Mouse (Mus musculus) thymus, adult 2 months (tissue): Measurements from ENCODE around the gene Runx2.

Experiments used
- CTCF ChIP-seq: fragments of 200-500 bp; IDR thresholded peaks from 2 replicates; pipeline ENCODE4 v1.5.1; 2012; ENCODE audit warnings: mild to moderate bottlenecking, control low read depth, low read length, moderate library complexity, borderline replicate concordance; ENCODE audit not compliant: control insufficient read depth, poor library complexity, insufficient read depth; ENCODE audit errors: extremely low read depth
- POLR2A ChIP-seq: fragments of 200-500 bp; IDR thresholded peaks from 2 replicates; pipeline ENCODE4 v1.6.1; 2012; ENCODE audit warnings: mild to moderate bottlenecking, low read length, control low read depth, moderate library complexity; ENCODE audit not compliant: control insufficient read depth, poor library complexity, insufficient read depth; ENCODE audit errors: extremely low read depth

GRCm38 (mm10) chr17:44618175-44618574 lies 196.4 kb downstream of the Runx2 start:
- TF ChIP-seq CTCF (no peak), POLR2A (no peak)
